In genomic region chr19:59191123-59191505, GRCm38 (mm10) we compare ENCODE assay signal across 20 mouse cellular contexts. TPM values are rescaled to one million over a fixed set of nuclear protein-coding genes. Genes with fewer than 3 reads are reported as not detected.
"Had no signal": no experiment of that assay in that cellular context is flagged by ENCODE, and none has a peak within 500 bp of the region (broad histone marks: within the 10 kb centered on the region; RNA-seq: fewer than 3 reads in every experiment).

No protein-coding gene starts in this region.

- H3K4me3 ChIP-seq: limb, embryonic 12.5 days; liver, embryonic 13.5 days; lung, embryonic 15.5 days; megakaryocyte, embryonic 14.5 days; midbrain, embryonic 12.5 days had no signal

- ATAC-seq: liver, postnatal 0 days had no signal

- H3K36me3 ChIP-seq: limb, embryonic 12.5 days; liver, embryonic 13.5 days; lung, embryonic 15.5 days; midbrain, embryonic 12.5 days had no signal

- DNase-seq: kidney, adult 8-10 months; kidney, postnatal 25 days; layer of hippocampus, postnatal 36 days; liver; liver, embryonic 13.5 days; liver, postnatal 0 days; lung, postnatal 14 days; thymus, postnatal 36 days had no signal

- H3K9me3 ChIP-seq: limb, embryonic 12.5 days; liver, embryonic 13.5 days; lung, embryonic 15.5 days; megakaryocyte, embryonic 14.5 days; midbrain, embryonic 12.5 days had no signal

- H3K27ac ChIP-seq: limb, embryonic 12.5 days; liver, embryonic 13.5 days; lung, embryonic 15.5 days; macrophage; midbrain, embryonic 12.5 days; stomach, postnatal 0 days had no signal

- H3K4me2 ChIP-seq: limb, embryonic 12.5 days; liver, embryonic 13.5 days; lung, embryonic 15.5 days; midbrain, embryonic 12.5 days had no signal

- H3K9ac ChIP-seq: limb, embryonic 12.5 days; liver, embryonic 13.5 days; liver, postnatal 0 days; lung, embryonic 15.5 days; midbrain, embryonic 12.5 days had no signal

RNA-seq across cellular contexts. Expression of gene Vax1, which starts 21.3 kb away (rescaled TPM):
- total RNA-seq: midbrain, postnatal 0 days had no signal
- polyA plus RNA-seq: kidney, embryonic 16.5 days; limb, embryonic 12.5 days; liver, embryonic 13.5 days; liver, postnatal 0 days; lung, embryonic 15.5 days; macrophage; neural tube, embryonic 14.5 days; stomach, postnatal 0 days; thymus, postnatal 0 days had no signal

RNA-seq across cellular contexts. Expression of gene Kcnk18, which starts 27.9 kb away (rescaled TPM):
- total RNA-seq: layer of hippocampus, postnatal 36 days; left cerebral cortex, adult 8-10 months; left cerebral cortex, postnatal 25 days; midbrain, postnatal 0 days had no signal
- polyA plus RNA-seq: kidney, embryonic 16.5 days; limb, embryonic 12.5 days; liver, embryonic 13.5 days; liver, postnatal 0 days; lung, embryonic 15.5 days; macrophage; midbrain, embryonic 12.5 days; midbrain, postnatal 0 days; neural tube, embryonic 14.5 days; stomach, postnatal 0 days; thymus, postnatal 0 days had no signal
